Mouse (Mus musculus): ENCODE measurements around the gene Olfr1505. TPM values are rescaled to one million over a fixed set of nuclear protein-coding genes. Genes with fewer than 3 reads are reported as not detected.

Gene Olfr1505
- not detected for total RNA-seq (2021)
- long read RNA-seq, result 0 reads

DNA sequence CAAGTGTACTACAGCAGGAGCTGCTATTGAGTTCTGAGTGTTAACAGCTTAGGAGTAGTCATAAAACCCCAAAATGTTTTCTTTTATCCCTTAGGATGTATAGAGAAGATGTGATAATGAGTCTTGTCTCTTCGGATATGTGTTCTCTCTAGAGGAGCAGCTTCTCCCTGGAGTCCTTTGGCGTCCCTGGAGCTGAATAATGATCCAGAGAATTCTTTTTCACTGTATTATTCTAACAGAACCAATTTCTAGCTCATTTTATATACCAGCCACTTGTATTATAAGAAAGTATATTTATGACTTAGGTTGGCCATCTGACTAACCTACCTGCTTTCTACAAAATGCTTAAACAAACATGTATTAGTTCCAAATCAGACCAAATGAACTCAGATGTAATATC lies at the start of gene Olfr1505:
Olfr1505 (plus strand) TSS at position 301 of the 400 bp plus-strand sequence.
- no peak for DNase-seq (ENCODE audit: low spot score in 2 of 2)

GRCm38 (mm10) chr19:13897828-13898227 lies 15.5 kb upstream of the Olfr1505 start, which contains the start of gene Olfr1504:
Olfr1504 (minus strand) TSS chr19:13897928.
- DNase-seq (ENCODE audit: low spot score in 2 of 2), result no peak

Other genes starting within 250 kb of the Olfr1505 start
- gene Olfr1491, start 216.3 kb upstream of the Olfr1505 start, total RNA-seq (2021), result not detected
- gene Olfr1493-ps1, start 190.3 kb upstream of the Olfr1505 start, total RNA-seq (2021), result not detected
- not detected for gene Olfr1494, start 173.8 kb upstream of the Olfr1505 start, total RNA-seq (2021)
- gene Olfr1495, start 148.9 kb upstream of the Olfr1505 start, total RNA-seq (2021), result not detected
- not detected for gene Olfr1496, start 135.7 kb upstream of the Olfr1505 start, total RNA-seq (2021)
- gene Olfr1497, start 115.3 kb upstream of the Olfr1505 start, total RNA-seq (2021), result not detected
- gene Olfr1499, start 94.1 kb upstream of the Olfr1505 start, total RNA-seq (2021), result not detected
- gene Olfr1500, start 83.0 kb upstream of the Olfr1505 start, total RNA-seq (2021), result not detected
- not detected for gene Olfr1501, start 62.8 kb upstream of the Olfr1505 start, total RNA-seq (2021)
- not detected for gene Olfr1502, start 51.7 kb upstream of the Olfr1505 start, total RNA-seq (2021)
- gene Olfr1504, start 15.6 kb upstream of the Olfr1505 start, total RNA-seq (2021), result not detected